32 mouse cellular contexts compared by ENCODE assay signal in the genomic region with DNA sequence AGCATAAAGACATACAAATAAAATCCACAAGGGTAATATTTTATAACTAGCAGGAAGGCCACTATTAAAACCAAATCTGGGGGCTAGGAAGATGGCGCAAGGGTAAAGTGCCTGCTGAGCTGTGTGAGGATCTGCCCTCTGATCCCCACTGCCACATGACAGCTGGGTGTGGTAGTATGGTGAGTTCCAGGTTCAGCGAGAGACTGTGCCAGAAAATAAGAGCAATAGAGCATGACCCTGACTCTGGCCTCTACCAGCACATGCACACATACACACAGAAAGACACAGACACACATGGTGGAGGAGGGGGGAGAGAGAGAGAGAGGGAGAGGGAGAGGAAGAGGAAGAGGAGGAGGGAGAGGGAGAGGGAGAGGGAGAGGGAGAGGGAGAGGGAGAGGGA. TPM values are rescaled to one million over a fixed set of nuclear protein-coding genes. Genes with fewer than 3 reads are reported as not detected.
DNase-seq lines count a peak whose midpoint lies in the region; ATAC-seq and TF ChIP-seq lines count a peak whose summit lies in the region.
"Had no signal": no experiment of that assay in that cellular context is flagged by ENCODE, and none has a peak within 500 bp of the region (broad histone marks: within the 10 kb centered on the region; RNA-seq: fewer than 3 reads in every experiment).

No protein-coding gene starts in this region.

- no peak overlapping the region for H3K4me2 ChIP-seq in kidney, embryonic 14.5 days (replicated peaks; ENCODE audit: low read depth, low read length)
- H3K4me2 ChIP-seq in intestine, postnatal 0 days (replicated peaks; ENCODE audit: low read depth): no peak overlapping the region
- H3K4me2 ChIP-seq in forebrain, embryonic 11.5 days (ENCODE audit: low read depth, low read length, severe bottlenecking): no peak overlapping the region
- H3K4me2 ChIP-seq: embryonic facial prominence, embryonic 12.5 days; forebrain, embryonic 15.5 days; heart, embryonic 13.5 days; hindbrain, embryonic 15.5 days; limb, embryonic 12.5 days; lung, embryonic 15.5 days; midbrain, embryonic 12.5 days; neural tube, embryonic 12.5 days had no signal

- WGBS in kidney, embryonic 14.5 days: 82% methylated on average over 2 of the region's 2 CpGs
- WGBS in intestine, postnatal 0 days: 36% methylated on average over 2 of the region's 2 CpGs
- WGBS in forebrain, embryonic 11.5 days: 87% methylated on average over 2 of the region's 2 CpGs

- no peak for TF ChIP-seq CTCF in intestine, postnatal 0 days (IDR thresholded peaks at IDR 0.05; ENCODE audit: low read depth)

- H3K4me3 ChIP-seq in kidney, embryonic 14.5 days (ENCODE audit: low read length): no peak overlapping the region
- no peak overlapping the region for H3K4me3 ChIP-seq in intestine, postnatal 0 days (ENCODE audit: low read depth, low read length)
- no peak overlapping the region for H3K4me3 ChIP-seq in forebrain, embryonic 11.5 days (ENCODE audit: low read depth, low read length)
- H3K4me3 ChIP-seq: embryonic facial prominence, embryonic 12.5 days; forebrain, embryonic 15.5 days; gastrocnemius, adult 2 months; heart, embryonic 13.5 days; hindbrain, embryonic 10.5 days; hindbrain, embryonic 15.5 days; layer of hippocampus, adult 2 months; left cerebral cortex, adult 2 months; limb, embryonic 12.5 days; lung, embryonic 15.5 days; megakaryocyte, embryonic 14.5 days; midbrain, embryonic 12.5 days; myocyte; neural tube, embryonic 12.5 days had no signal

- no peaks in the 10 kb centered on the region for H3K4me1 ChIP-seq in kidney, embryonic 14.5 days (ENCODE audit: control insufficient read depth, insufficient read depth, low read length)
- no peaks in the 10 kb centered on the region for H3K4me1 ChIP-seq in intestine, postnatal 0 days (replicated peaks; ENCODE audit: control insufficient read depth, insufficient read depth, low read length)
- H3K4me1 ChIP-seq in forebrain, embryonic 11.5 days (replicated peaks; ENCODE audit: control insufficient read depth, insufficient read depth, low read length): no peaks in the 10 kb centered on the region
- H3K4me1 ChIP-seq: embryonic facial prominence, embryonic 12.5 days; forebrain, embryonic 15.5 days; hindbrain, embryonic 10.5 days; hindbrain, embryonic 15.5 days; limb, embryonic 12.5 days; lung, embryonic 15.5 days; midbrain, embryonic 12.5 days; neural tube, embryonic 12.5 days had no signal

- H3K9ac ChIP-seq in kidney, embryonic 14.5 days (ENCODE audit: low read depth, low read length): no peak overlapping the region
- H3K9ac ChIP-seq in intestine, postnatal 0 days (ENCODE audit: low read depth, low read length): no peak overlapping the region
- no peak overlapping the region for H3K9ac ChIP-seq in forebrain, embryonic 11.5 days (ENCODE audit: low read length)
- H3K9ac ChIP-seq: embryonic facial prominence, embryonic 12.5 days; forebrain, embryonic 15.5 days; heart, embryonic 13.5 days; hindbrain, embryonic 15.5 days; limb, embryonic 12.5 days; liver, embryonic 14.5 days; lung, embryonic 15.5 days; midbrain, embryonic 12.5 days; neural tube, embryonic 12.5 days had no signal

- no peak overlapping the region for H3K27ac ChIP-seq in kidney, embryonic 14.5 days (ENCODE audit: low read depth, low read length)
- 0 out of 2 replicates have a peak overlapping the region, but pooled peaks have one; percentile 28 for H3K27ac ChIP-seq in intestine, postnatal 0 days (ENCODE audit: low read depth, low read length)
- no peak overlapping the region for H3K27ac ChIP-seq in forebrain, embryonic 11.5 days (ENCODE audit: low read depth, low read length)
- H3K27ac ChIP-seq: embryonic facial prominence, embryonic 12.5 days; forebrain, embryonic 15.5 days; gastrocnemius, adult 2 months; heart, embryonic 13.5 days; hindbrain, embryonic 10.5 days; hindbrain, embryonic 15.5 days; layer of hippocampus, adult 2 months; left cerebral cortex, adult 2 months; limb, embryonic 12.5 days; liver, embryonic 14.5 days; lung, embryonic 15.5 days; midbrain, embryonic 12.5 days; neural tube, embryonic 12.5 days had no signal

- no peaks in the 10 kb centered on the region for H3K36me3 ChIP-seq in kidney, embryonic 14.5 days (ENCODE audit: control insufficient read depth, insufficient read depth, low read length)
- H3K36me3 ChIP-seq in intestine, postnatal 0 days (ENCODE audit: control insufficient read depth, insufficient read depth): 0 out of 2 replicates have a peak, but pooled peaks cover 5% of the 10 kb centered on the region
- no peaks in the 10 kb centered on the region for H3K36me3 ChIP-seq in forebrain, embryonic 11.5 days (ENCODE audit: control insufficient read depth, insufficient read depth, low read length)
- H3K36me3 ChIP-seq: forebrain, embryonic 15.5 days; hindbrain, embryonic 15.5 days; lung, embryonic 15.5 days; midbrain, embryonic 12.5 days; neural tube, embryonic 12.5 days had no signal

- peak; percentile 65 to 68 for DNase-seq in kidney, adult 8-10 months
- DNase-seq in kidney, postnatal 36 days: peak; percentile 72 to 77
- no peak for DNase-seq in thymus, postnatal 0 days (ENCODE audit: low spot score)
- no peak for DNase-seq in forebrain, embryonic 11.5 days (ENCODE audit: low spot score)
- DNase-seq in frontal cortex, postnatal 36 days (ENCODE audit: low spot score in 2 of 2): no peak
- DNase-seq: adrenal gland, postnatal 10 days; cerebellum, adult 11 months; cerebellum, adult 9-11 months; embryo, embryonic 11 days; gastrocnemius, adult 2 months; gastrocnemius, postnatal 36 days; heart, postnatal 10 days; lung, postnatal 36 days had no signal

- no peak for ATAC-seq in kidney, embryonic 14.5 days (ENCODE audit: low FRiP score, low TSS enrichment)
- peak; percentile 29; the same call in 1 of the 2 replicates for ATAC-seq in granulocyte monocyte progenitor cell, adult 5-6 weeks (replicated peaks; ENCODE audit: poor library complexity, severe bottlenecking)
- ATAC-seq in intestine, postnatal 0 days: peak; percentile 82
- no peak for ATAC-seq in forebrain, embryonic 11.5 days (replicated peaks; ENCODE audit: low FRiP score)
- ATAC-seq: forebrain, embryonic 15.5 days; inflammation-experienced regulatory T-cells, adult 6 months had no signal

- H3K9me3 ChIP-seq in kidney, embryonic 14.5 days (ENCODE audit: control insufficient read depth, low read length): no peaks in the 10 kb centered on the region
- no peaks in the 10 kb centered on the region for H3K9me3 ChIP-seq in intestine, postnatal 0 days (ENCODE audit: control insufficient read depth)
- peaks cover 2% of the 10 kb centered on the region; the same call in 1 of the 2 replicates for H3K9me3 ChIP-seq in forebrain, embryonic 11.5 days (ENCODE audit: control insufficient read depth, low read length)
- H3K9me3 ChIP-seq: embryonic facial prominence, embryonic 12.5 days; forebrain, embryonic 15.5 days; heart, embryonic 13.5 days; hindbrain, embryonic 15.5 days; lung, embryonic 15.5 days; midbrain, embryonic 12.5 days; neural tube, embryonic 12.5 days had no signal

- no peaks in the 10 kb centered on the region for H3K27me3 ChIP-seq in kidney, embryonic 14.5 days (ENCODE audit: control insufficient read depth, insufficient read depth, low read length)
- no peaks in the 10 kb centered on the region for H3K27me3 ChIP-seq in intestine, postnatal 0 days (replicated peaks; ENCODE audit: control insufficient read depth, insufficient read depth, low read length)
- no peaks in the 10 kb centered on the region for H3K27me3 ChIP-seq in forebrain, embryonic 11.5 days (ENCODE audit: control insufficient read depth, insufficient read depth, low read length)
- H3K27me3 ChIP-seq: CH12.LX; embryonic facial prominence, embryonic 12.5 days; forebrain, embryonic 15.5 days; heart, embryonic 13.5 days; hindbrain, embryonic 15.5 days; limb, embryonic 12.5 days; lung, embryonic 15.5 days; midbrain, embryonic 12.5 days; neural tube, embryonic 12.5 days had no signal

RNA-seq across cellular contexts. Expression of a gene that starts 10.3 kb away (rescaled TPM):
- polyA plus RNA-seq in kidney, embryonic 14.5 days (2014; fragmentation: Nextera tagmentation; extraction: Ambion mirVana): 17.4 and 19.3 TPM in 2 replicates
- total RNA-seq in granulocyte monocyte progenitor cell, adult 5-6 weeks (2014; fragmentation: Nextera tagmentation): 22.4 and 24.1 TPM in 2 replicates
- total RNA-seq in granulocyte monocyte progenitor cell, adult 5-6 weeks (2017): 17.5 and 18.9 TPM in 2 replicates
- 10.2 and 12.0 TPM in 2 replicates for polyA plus RNA-seq in intestine, postnatal 0 days (2015; fragmentation: Nextera tagmentation; extraction: Ambion mirVana)
- 13.4 and 16.5 TPM in 2 replicates for polyA plus RNA-seq in thymus, postnatal 0 days (2015; fragmentation: Nextera tagmentation; extraction: Ambion mirVana)
- 11.8 and 13.5 TPM in 2 replicates for polyA plus RNA-seq in forebrain, embryonic 11.5 days (2014; fragmentation: Nextera tagmentation; extraction: Ambion mirVana)

Comparison
In these comparisons a context has a peak if more than half of its experiments do, and no peak if none do; other contexts are left out.
1. DNase-seq: peak in kidney, adult 8-10 months (2 of 2) and kidney, postnatal 36 days (2 of 2); none in thymus, postnatal 0 days (single experiment), forebrain, embryonic 11.5 days (single experiment) and frontal cortex, postnatal 36 days (0 of 2).
2. ATAC-seq: peak in granulocyte monocyte progenitor cell, adult 5-6 weeks (single experiment) and intestine, postnatal 0 days (single experiment); none in kidney, embryonic 14.5 days (single experiment) and forebrain, embryonic 11.5 days (single experiment).